Mouse (Mus musculus) MEL (cell line): ENCODE measurements around the gene Mrpl51. TPM values are rescaled to one million over a fixed set of nuclear protein-coding genes. Genes with fewer than 3 reads are reported as not detected.
A peak's percentile ranks its signal among the peaks of the same experiment; 100 is the strongest.

Experiments used
- DNase-seq: peaks from one replicate; pipeline ENCODE4 v3.0.0; 2011; ENCODE audit warnings: low read depth, low spot score
- H3K27ac ChIP-seq: 2 replicates; pipeline ENCODE4 v1.5.1; 2012; ENCODE audit warnings: low read depth, mild to moderate bottlenecking, control low read depth, low read length, moderate library complexity; ENCODE audit not compliant: control insufficient read depth
- H3K27me3 ChIP-seq, 2 experiments: fragments of 150-350 bp in 1 of 2; sonication (generic) in 1 of 2; 2 replicates each; pipeline ENCODE4 v1.6.1; 2012; ENCODE audit warnings: low read length in 2 of 2, mild to moderate bottlenecking in 2 of 2, improper control_type of control experiment in 1 of 2, moderate library complexity in 1 of 2; ENCODE audit not compliant: insufficient read depth in 2 of 2, control insufficient read depth in 1 of 2
- H3K36me3 ChIP-seq, 2 experiments: 2 replicates each; pipeline ENCODE4 v1.6.1; 2012 to 2014; ENCODE audit warnings: low read length in 2 of 2, improper control_type of control experiment in 1 of 2, inconsistent platforms in 1 of 2, mild to moderate bottlenecking in 1 of 2; ENCODE audit not compliant: insufficient read depth in 2 of 2, control insufficient read depth in 1 of 2
- H3K4me1 ChIP-seq, 2 experiments: fragments of 150-350 bp in 1 of 2; sonication (generic) in 1 of 2; 2 replicates each; pipeline ENCODE4 v1.6.1; 2012; ENCODE audit warnings: low read length in 2 of 2, improper control_type of control experiment in 1 of 2, mild to moderate bottlenecking in 1 of 2; ENCODE audit not compliant: insufficient read depth in 2 of 2, control insufficient read depth in 1 of 2
- H3K4me3 ChIP-seq, 2 experiments: fragments of 150-350 bp in 1 of 2; sonication (generic) in 1 of 2; 2 replicates each; pipeline ENCODE4 v1.5.1; 2012; ENCODE audit warnings: low read depth in 2 of 2, low read length in 2 of 2, mild to moderate bottlenecking in 2 of 2, moderate library complexity in 2 of 2, control low read depth in 1 of 2, improper control_type of control experiment in 1 of 2; ENCODE audit not compliant: control insufficient read depth in 1 of 2, insufficient read depth in 1 of 2
- H3K79me2 ChIP-seq: 2 replicates; pipeline ENCODE4 v1.6.1; 2012; ENCODE audit warnings: mild to moderate bottlenecking, low read length, moderate library complexity; ENCODE audit not compliant: control insufficient read depth, poor library complexity, insufficient read depth
- H3K9ac ChIP-seq: 2 replicates; pipeline ENCODE4 v1.6.1; 2012; ENCODE audit warnings: low read depth, mild to moderate bottlenecking, control low read depth, low read length, moderate library complexity; ENCODE audit not compliant: control insufficient read depth, poor library complexity, severe bottlenecking
- H3K9me3 ChIP-seq: fragments of 150-350 bp; sonication (generic); replicated peaks from 2 replicates; pipeline ENCODE4 v1.6.1; 2012; ENCODE audit warnings: mild to moderate bottlenecking, low read length, improper control_type of control experiment, moderate library complexity; ENCODE audit not compliant: insufficient read depth
- BHLHE40 ChIP-seq: IDR thresholded peaks from 2 replicates; pipeline ENCODE4 v1.6.1; 2012; ENCODE audit warnings: low read depth, mild to moderate bottlenecking, inconsistent platforms, low read length, improper control_type of control experiment, borderline replicate concordance
- CHD2 ChIP-seq: IDR thresholded peaks from 2 replicates; pipeline ENCODE4 v1.6.1; 2011; ENCODE audit warnings: low read length, improper control_type of control experiment
- CTCF ChIP-seq, 3 experiments: IDR thresholded peaks in 2 of 3; conservative IDR thresholded peaks in 1 of 3; 2 replicates each; pipeline ENCODE4 v1.5.1; 2011 to 2012; ENCODE audit warnings: low read length in 3 of 3, low read depth in 2 of 3, mild to moderate bottlenecking in 2 of 3, improper control_type of control experiment in 1 of 3, inconsistent platforms in 1 of 3, mixed read lengths in 1 of 3, moderate library complexity in 1 of 3; ENCODE audit not compliant: control insufficient read depth in 1 of 3, insufficient read depth in 1 of 3, poor library complexity in 1 of 3, severe bottlenecking in 1 of 3
- E2F4 ChIP-seq: IDR thresholded peaks from 2 replicates; pipeline ENCODE4 v1.6.1; 2011; ENCODE audit warnings: low read depth, low read length, improper control_type of control experiment, borderline replicate concordance
- ELF1 ChIP-seq: IDR thresholded peaks from 2 replicates; pipeline ENCODE4 v1.6.1; 2014; ENCODE audit warnings: low read depth, mild to moderate bottlenecking, inconsistent platforms, low read length, improper control_type of control experiment, moderate library complexity
- EP300 ChIP-seq, 2 experiments: IDR thresholded peaks; 2 replicates each; pipeline ENCODE4 v1.6.1; 2011; ENCODE audit warnings: improper control_type of control experiment in 2 of 2, low read length in 2 of 2, low read depth in 1 of 2, mild to moderate bottlenecking in 1 of 2
- GABPA ChIP-seq: IDR thresholded peaks from 2 replicates; pipeline ENCODE4 v1.6.1; 2012; ENCODE audit warnings: low read depth, mild to moderate bottlenecking, inconsistent platforms, low read length, improper control_type of control experiment, moderate library complexity
- GATA1 ChIP-seq: IDR thresholded peaks from 2 replicates; pipeline ENCODE4 v1.6.1; 2011; ENCODE audit warnings: low read depth, low read length, improper control_type of control experiment
- JUND ChIP-seq: IDR thresholded peaks from 2 replicates; pipeline ENCODE4 v1.6.1; 2011; ENCODE audit warnings: low read depth, mild to moderate bottlenecking, improper control_type of control experiment, low read length
- MAX ChIP-seq: IDR thresholded peaks from 2 replicates; pipeline ENCODE4 v1.6.1; 2011; ENCODE audit warnings: low read length, improper control_type of control experiment
- MAZ ChIP-seq: IDR thresholded peaks from 2 replicates; pipeline ENCODE4 v1.6.1; 2012; ENCODE audit warnings: low read depth, mild to moderate bottlenecking, inconsistent platforms, low read length, improper control_type of control experiment
- MEF2A ChIP-seq: IDR thresholded peaks from 2 replicates; pipeline ENCODE4 v1.6.1; 2014; ENCODE audit warnings: low read depth, mild to moderate bottlenecking, inconsistent platforms, low read length, improper control_type of control experiment; ENCODE audit not compliant: poor library complexity, insufficient replicate concordance, severe bottlenecking; ENCODE audit errors: extremely low read depth
- MXI1 ChIP-seq: IDR thresholded peaks from 2 replicates; pipeline ENCODE4 v1.6.1; 2011; ENCODE audit warnings: mild to moderate bottlenecking, low read depth, low read length, improper control_type of control experiment
- MYB ChIP-seq: IDR thresholded peaks from 2 replicates; pipeline ENCODE4 v1.6.1; 2011; ENCODE audit warnings: mild to moderate bottlenecking, low read depth, low read length, improper control_type of control experiment
- NELFE ChIP-seq: IDR thresholded peaks from 2 replicates; pipeline ENCODE4 v1.6.1; 2011; ENCODE audit warnings: low read depth, low read length, improper control_type of control experiment
- POLR2A ChIP-seq, 2 experiments: IDR thresholded peaks; 2 replicates each; pipeline ENCODE4 v1.6.1; 2011 to 2012; ENCODE audit warnings: low read length in 2 of 2, mild to moderate bottlenecking in 2 of 2, control low read depth in 1 of 2, improper control_type of control experiment in 1 of 2, low read depth in 1 of 2, moderate library complexity in 1 of 2; ENCODE audit not compliant: control insufficient read depth in 1 of 2, insufficient read depth in 1 of 2, poor library complexity in 1 of 2
- RCOR1 ChIP-seq: IDR thresholded peaks from 2 replicates; pipeline ENCODE4 v1.6.1; 2012; ENCODE audit warnings: low read depth, mild to moderate bottlenecking, inconsistent platforms, low read length, improper control_type of control experiment
- SIN3A ChIP-seq: IDR thresholded peaks from 2 replicates; pipeline ENCODE4 v1.6.1; 2012; ENCODE audit warnings: low read length, improper control_type of control experiment, inconsistent platforms
- TAL1 ChIP-seq: IDR thresholded peaks from 2 replicates; pipeline ENCODE4 v1.6.1; 2012; ENCODE audit warnings: mild to moderate bottlenecking, inconsistent platforms, low read length, moderate library complexity, mixed read lengths
- TBP ChIP-seq: IDR thresholded peaks from 2 replicates; pipeline ENCODE4 v1.8.0; 2011; ENCODE audit warnings: low read depth, low read length, improper control_type of control experiment
- TCF12 ChIP-seq: IDR thresholded peaks from 2 replicates; pipeline ENCODE4 v1.6.1; 2014; ENCODE audit warnings: low read depth, mild to moderate bottlenecking, inconsistent platforms, low read length, improper control_type of control experiment, moderate library complexity
- UBTF ChIP-seq: IDR thresholded peaks from 2 replicates; pipeline ENCODE4 v1.6.1; 2012; ENCODE audit warnings: low read depth, mild to moderate bottlenecking, inconsistent platforms, low read length, improper control_type of control experiment, moderate library complexity, borderline replicate concordance; ENCODE audit not compliant: insufficient read depth
- USF1 ChIP-seq: IDR thresholded peaks from 2 replicates; pipeline ENCODE4 v1.6.1; 2014; ENCODE audit warnings: low read depth, mild to moderate bottlenecking, inconsistent platforms, low read length, improper control_type of control experiment, moderate library complexity
- ZC3H11A ChIP-seq: IDR thresholded peaks from 2 replicates; pipeline ENCODE4 v1.6.1; 2012; ENCODE audit warnings: low read depth, mild to moderate bottlenecking, inconsistent platforms, low read length, improper control_type of control experiment
- ZMIZ1 ChIP-seq: IDR thresholded peaks from 2 replicates; pipeline ENCODE4 v1.6.1; 2012; ENCODE audit warnings: low read depth, mild to moderate bottlenecking, inconsistent platforms, low read length, improper control_type of control experiment, moderate library complexity
- polyA plus RNA-seq, 2 experiments: library from polyadenylated mRNA; stranded (reverse) in 1 of 2; unstranded in 1 of 2; fragments of >175 nt in 1 of 2; fragments of >200 nt in 1 of 2; gene quantifications; 2 replicates each; pipeline versions ENCODE4 v1.2.1 to v1.2.4; 2012; ENCODE audit warnings: low replicate concordance in 2 of 2, low read depth in 1 of 2; ENCODE audit not compliant: insufficient read length in 2 of 2, insufficient read depth in 1 of 2, missing spikeins in 1 of 2
- total RNA-seq: library from RNA; depleted of rRNA; stranded (reverse); fragments of 300-350 nt; gene quantifications from 2 replicates; pipeline ENCODE4 v1.2.3, GENCODE M21; 2012

The Mrpl51 gene
- total and polyA plus RNA-seq, 3 experiments: 251 to 286 TPM; not detected in 1

DNA sequence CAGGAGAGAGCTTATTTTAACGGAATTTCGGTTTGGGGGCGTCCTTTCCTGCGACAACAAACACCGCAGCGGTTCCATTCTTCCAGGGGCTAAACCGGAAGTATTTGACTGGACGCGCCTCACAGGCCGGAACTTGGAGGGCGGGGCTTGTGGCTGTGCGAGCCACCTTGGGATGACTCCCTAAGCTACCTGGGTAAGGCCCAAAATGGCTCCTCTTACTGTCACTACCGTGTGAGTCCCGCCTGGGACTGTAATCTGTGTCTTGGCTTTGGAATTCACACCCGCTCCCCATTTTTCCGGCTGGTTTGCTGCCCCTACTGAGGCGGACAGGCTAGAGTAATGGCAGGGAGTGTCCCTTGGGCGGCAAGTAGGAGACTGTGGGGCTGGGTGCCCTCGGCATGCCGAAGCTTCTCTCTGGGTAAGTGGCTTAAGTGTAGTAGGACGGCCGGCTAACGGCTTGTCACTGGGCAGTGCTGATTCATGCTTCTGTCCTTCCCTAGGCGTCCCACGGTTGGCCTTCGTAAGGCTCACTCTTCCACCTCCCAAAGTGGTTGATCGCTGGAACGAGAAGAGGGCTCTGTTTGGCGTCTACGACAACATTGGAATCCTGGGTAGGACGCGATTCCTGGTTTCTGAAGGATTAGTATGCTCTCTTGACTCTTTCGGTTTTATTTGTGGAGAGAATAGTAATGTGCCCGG is 564 bp downstream of the Mrpl51 start (continued):
- TF ChIP-seq TAL1: no peak
- TF ChIP-seq POLR2A (IDR thresholded peaks at IDR 0.05; ENCODE audit: control insufficient read depth in 1 of 2, insufficient read depth in 1 of 2, low read depth in 1 of 2, low read length in 2 of 2, poor library complexity in 1 of 2): peak; percentile 61 to 64; a peak in 3 of 4 replicates
- TF ChIP-seq ELF1: peak; percentile 74
- TF ChIP-seq MXI1: no peak
- no peak for TF ChIP-seq USF1
- TF ChIP-seq UBTF: no peak
- TF ChIP-seq GABPA: no peak
- TF ChIP-seq MAX: no peak
- TF ChIP-seq, all 39 proteins: peak for 7

DNA sequence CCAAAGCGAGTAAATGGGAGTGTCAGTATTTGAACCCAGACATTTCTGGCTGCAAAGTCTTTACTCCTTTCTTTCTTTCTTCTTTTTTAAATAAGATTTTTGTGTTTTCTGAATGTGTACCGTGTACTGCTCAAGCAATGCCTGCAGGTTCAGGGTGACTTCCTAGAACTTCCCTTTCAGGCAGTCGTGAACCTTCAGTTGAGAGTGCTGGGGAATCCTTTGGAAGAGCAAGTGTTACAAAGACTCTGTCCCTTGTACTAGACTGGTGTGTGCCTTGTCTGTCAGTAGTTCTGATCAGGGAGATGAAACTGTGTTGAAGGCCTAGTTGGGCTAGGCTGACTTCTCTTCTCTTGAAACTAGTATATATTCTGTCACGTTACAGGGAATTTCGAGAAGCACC is 1.2 kb downstream of the Mrpl51 start:
- peaks cover 3 to 11% of the 10 kb centered on the region in 2 experiments; a peak in 3 of 4 replicates for H3K4me1 ChIP-seq
- H3K9ac ChIP-seq: peak overlapping the region; percentile 99
- peak overlapping the region; percentile 100 for H3K27ac ChIP-seq
- peak; percentile 61 for DNase-seq
- no peaks in the 10 kb centered on the region for H3K9me3 ChIP-seq
- H3K36me3 ChIP-seq: peaks cover 17 to 19% of the 10 kb centered on the region in 2 experiments
- H3K79me2 ChIP-seq: peaks cover 36% of the 10 kb centered on the region
- no peaks in the 10 kb centered on the region for H3K27me3 ChIP-seq
- H3K4me3 ChIP-seq: peak overlapping the region; percentile 89 to 90
- no peak for TF ChIP-seq BHLHE40
- no peak for TF ChIP-seq NELFE
- TF ChIP-seq MYB: no peak
- TF ChIP-seq MEF2A: no peak
- no peak for TF ChIP-seq SIN3A
- no peak for TF ChIP-seq TBP
- no peak for TF ChIP-seq EP300 (IDR thresholded peaks at IDR 0.05; ENCODE audit: low read depth in 1 of 2, low read length in 2 of 2)
- TF ChIP-seq MXI1: no peak
- TF ChIP-seq E2F4: no peak
- TF ChIP-seq JUND: no peak
- no peak for TF ChIP-seq ZMIZ1
- TF ChIP-seq CHD2: no peak
- no peak for TF ChIP-seq TCF12
- no peak for TF ChIP-seq GATA1
- no peak for TF ChIP-seq ZC3H11A
- no peak for TF ChIP-seq CTCF (IDR thresholded peaks at IDR 0.05 in 2 of 3, conservative IDR thresholded peaks at IDR 0.05 in 1 of 3; ENCODE audit: control insufficient read depth in 1 of 3, insufficient read depth in 1 of 3, low read depth in 2 of 3, low read length in 3 of 3, poor library complexity in 1 of 3, severe bottlenecking in 1 of 3)
- TF ChIP-seq RCOR1: no peak
- no peak for TF ChIP-seq UBTF
- TF ChIP-seq MAZ: no peak
- no peak for TF ChIP-seq ELF1
- TF ChIP-seq, all 39 proteins: peak for 0
